Mouse (Mus musculus): ENCODE results near the gene Itfg1. TPM values are rescaled to one million over a fixed set of nuclear protein-coding genes. Genes with fewer than 3 reads are reported as not detected.

Gene Itfg1
- total RNA-seq (2023; ENCODE audit: inconsistent age): 25.4 to 29.3 TPM (median 26.8 TPM) in 4 replicates

DNA sequence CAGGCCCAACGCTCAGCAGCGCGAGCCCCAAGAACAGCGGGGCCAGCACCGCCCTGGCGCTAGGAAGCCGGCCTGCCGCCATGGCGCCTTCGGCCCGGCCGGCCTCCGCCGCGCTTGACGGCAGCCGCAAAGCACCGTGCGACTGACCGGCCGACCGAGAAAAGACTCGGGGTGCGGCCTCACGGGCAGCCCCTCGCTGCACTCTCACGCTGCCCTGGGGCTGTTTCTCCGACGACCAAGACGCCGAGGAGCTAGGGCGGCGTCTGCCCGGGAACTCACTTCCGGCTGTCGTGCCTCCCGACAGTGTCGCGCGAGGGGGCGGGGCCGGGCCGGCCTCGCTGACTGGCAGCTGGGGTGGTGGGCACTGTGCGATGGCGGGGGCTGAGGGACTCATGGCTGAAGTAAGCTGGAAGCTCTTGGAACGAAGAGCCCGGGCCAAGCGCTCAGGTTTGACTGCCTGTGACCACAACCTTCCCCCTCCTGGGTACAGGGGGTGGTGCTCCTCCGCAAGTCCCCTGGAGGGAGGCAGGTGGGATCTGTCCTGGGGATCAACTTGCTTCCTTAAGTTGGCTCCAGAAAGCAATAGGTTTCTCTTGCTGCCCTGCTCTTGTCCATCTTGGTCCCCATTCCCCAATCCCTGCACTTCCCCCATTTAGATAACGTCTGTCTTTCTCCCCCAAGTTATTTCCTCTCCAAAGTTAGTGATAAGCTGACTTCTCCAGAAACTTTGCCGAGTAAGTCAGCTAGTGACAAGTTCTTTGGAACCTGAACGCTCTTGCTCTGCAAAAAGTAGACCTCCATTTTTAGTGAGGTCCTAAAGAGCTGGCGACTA lies at the start of gene Itfg1, which contains the start of gene Phkb:
Itfg1 (minus strand) TSS at position 265 of the 832 bp plus-strand sequence.
Phkb (plus strand) TSS at position 303 of the 832 bp plus-strand sequence.

DNA sequence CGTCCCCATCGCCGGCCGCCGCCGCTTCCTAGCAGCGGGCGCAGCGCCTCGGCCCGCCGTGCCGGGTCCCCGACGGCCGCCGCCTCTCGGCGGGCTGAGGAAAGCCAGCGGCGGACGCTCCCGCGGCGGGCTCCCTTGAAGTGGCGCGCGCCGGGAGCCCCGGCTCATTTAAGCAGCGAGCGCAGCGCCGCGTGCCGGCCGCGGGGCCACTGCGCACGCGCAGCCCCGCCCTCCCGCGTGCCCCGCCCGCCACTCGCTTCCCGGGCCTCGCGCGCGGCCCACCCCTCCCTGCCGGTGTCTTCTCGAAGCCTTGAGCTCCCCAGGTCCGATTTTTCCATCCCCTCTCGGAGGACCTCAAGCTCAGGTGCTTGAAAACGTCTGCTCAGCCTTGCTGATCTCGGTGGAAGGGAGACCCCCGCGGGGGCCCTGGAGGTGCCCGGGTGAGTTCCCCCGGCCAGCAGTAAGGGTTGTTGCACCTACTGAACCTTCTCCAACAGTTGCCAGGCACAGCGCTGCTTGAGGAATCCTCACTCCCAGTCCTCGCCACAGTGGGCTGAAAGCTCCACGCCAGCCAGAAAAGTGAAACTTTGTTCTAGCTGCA lies 139.9 kb downstream of the Itfg1 start, which contains the start of gene Neto2:
Neto2 (minus strand) TSS at position 174 of the 601 bp plus-strand sequence.

Other genes starting within 250 kb of the Itfg1 start
- 0.42 to 1.00 TPM (median 0.74 TPM) in 4 replicates for gene Neto2, start 140.0 kb downstream of the Itfg1 start, total RNA-seq (2023; ENCODE audit: inconsistent age)
- gene Phkb, start within 50 bp of the Itfg1 start, total RNA-seq (2023; ENCODE audit: inconsistent age): 25.1 to 31.1 TPM (median 27.2 TPM) in 4 replicates

All from B cell, adult (primary cell).